Mouse (Mus musculus): ENCODE results near the gene Parvb. TPM values are rescaled to one million over a fixed set of nuclear protein-coding genes. Genes with fewer than 3 reads are reported as not detected.

The Parvb gene
- total and polyA plus RNA-seq, 2 experiments from 2014 or later: 6.2 to 9.5 TPM

- ATAC-seq: no peak
- Histone ChIP-seq H3K4me1 (ENCODE audit: insufficient read depth, low read length) (no peaks in the 10 kb centered on the region), H3K27me3 (ENCODE audit: insufficient read depth, low read length) (no peaks in the 10 kb centered on the region), H3K9ac (replicated peaks; ENCODE audit: low read length) (no peak overlapping the region), H3K4me3 (ENCODE audit: low read length) (no peak overlapping the region), H3K4me2 (ENCODE audit: low read depth, low read length) (no peak overlapping the region), H3K9me3 (ENCODE audit: low read length) (no peaks in the 10 kb centered on the region), H3K27ac (no peak overlapping the region), H3K36me3 (ENCODE audit: insufficient read depth, low read length) (no peaks in the 10 kb centered on the region)
- WGBS: 72% methylated on average over 12 of the region's 12 CpGs
- DNase-seq (ENCODE audit: low spot score): no peak
- TF ChIP-seq CTCF (IDR thresholded peaks at IDR 0.05; ENCODE audit: low read depth): no peak
Measured at GRCm38 (mm10) chr15:84336281-84336817, 104.5 kb downstream of the Parvb start.

GRCm38 (mm10) chr15:84337599-84337998 lies 105.8 kb downstream of the Parvb start:
- Histone ChIP-seq H3K4me1 (ENCODE audit: insufficient read depth, low read length) (no peaks in the 10 kb centered on the region), H3K27ac (no peak overlapping the region), H3K27me3 (ENCODE audit: insufficient read depth, low read length) (no peaks in the 10 kb centered on the region), H3K4me3 (ENCODE audit: low read length) (no peak overlapping the region), H3K36me3 (ENCODE audit: insufficient read depth, low read length) (no peaks in the 10 kb centered on the region), H3K9ac (replicated peaks; ENCODE audit: low read length) (no peak overlapping the region), H3K4me2 (ENCODE audit: low read depth, low read length) (no peak overlapping the region), H3K9me3 (ENCODE audit: low read length) (no peaks in the 10 kb centered on the region)
- ATAC-seq (no peak), DNase-seq (ENCODE audit: low spot score) (no peak)
- WGBS: 55% methylated on average over 5 of the region's 5 CpGs
- no peak for TF ChIP-seq CTCF (IDR thresholded peaks at IDR 0.05; ENCODE audit: low read depth)

GRCm38 (mm10) chr15:84340926-84341325 lies 109.1 kb downstream of the Parvb start:
- Histone ChIP-seq H3K4me3 (ENCODE audit: low read length) (no peak overlapping the region), H3K4me2 (ENCODE audit: low read depth, low read length) (no peak overlapping the region), H3K27me3 (ENCODE audit: insufficient read depth, low read length) (no peaks in the 10 kb centered on the region), H3K27ac (no peak overlapping the region), H3K4me1 (ENCODE audit: insufficient read depth, low read length) (no peaks in the 10 kb centered on the region), H3K9ac (replicated peaks; ENCODE audit: low read length) (no peak overlapping the region), H3K36me3 (ENCODE audit: insufficient read depth, low read length) (no peaks in the 10 kb centered on the region), H3K9me3 (ENCODE audit: low read length) (no peaks in the 10 kb centered on the region)
- DNase-seq (ENCODE audit: low spot score) (no peak), ATAC-seq (no peak)
- 56% methylated on average over 2 of the region's 2 CpGs for WGBS
- no peak for TF ChIP-seq CTCF (IDR thresholded peaks at IDR 0.05; ENCODE audit: low read depth)

- H3K27ac ChIP-seq: no peak overlapping the region
- H3K36me3 ChIP-seq (ENCODE audit: insufficient read depth, low read length): no peaks in the 10 kb centered on the region
- ATAC-seq: no peak
- H3K4me2 ChIP-seq (ENCODE audit: low read depth, low read length): no peak overlapping the region
- DNase-seq (ENCODE audit: low spot score): no peak
- WGBS: 95% methylated on average over 4 of the region's 4 CpGs
- no peak overlapping the region for H3K9ac ChIP-seq (replicated peaks; ENCODE audit: low read length)
- peaks cover 11% of the 10 kb centered on the region for H3K4me1 ChIP-seq (ENCODE audit: insufficient read depth, low read length)
- H3K4me3 ChIP-seq (ENCODE audit: low read length): no peak overlapping the region
- no peaks in the 10 kb centered on the region for H3K27me3 ChIP-seq (ENCODE audit: insufficient read depth, low read length)
- no peaks in the 10 kb centered on the region for H3K9me3 ChIP-seq (ENCODE audit: low read length)
- peak; percentile 45 for TF ChIP-seq CTCF (IDR thresholded peaks at IDR 0.05; ENCODE audit: low read depth)
Measured at GRCm38 (mm10) chr15:84348769-84349168, 116.9 kb downstream of the Parvb start.

- no peak for DNase-seq (ENCODE audit: low spot score)
- WGBS: 43% methylated on average over 14 of the region's 14 CpGs
- Histone ChIP-seq H3K27me3 (ENCODE audit: insufficient read depth, low read length) (no peaks in the 10 kb centered on the region), H3K9ac (replicated peaks; ENCODE audit: low read length) (no peak overlapping the region), H3K36me3 (ENCODE audit: insufficient read depth, low read length) (no peaks in the 10 kb centered on the region), H3K4me3 (ENCODE audit: low read length) (no peak overlapping the region), H3K9me3 (ENCODE audit: low read length) (no peaks in the 10 kb centered on the region), H3K4me2 (ENCODE audit: low read depth, low read length) (no peak overlapping the region), H3K27ac (no peak overlapping the region), H3K4me1 (ENCODE audit: insufficient read depth, low read length) (peaks cover 11% of the 10 kb centered on the region)
- no peak for ATAC-seq
- TF ChIP-seq CTCF (IDR thresholded peaks at IDR 0.05; ENCODE audit: low read depth): no peak
Measured at GRCm38 (mm10) chr15:84349915-84350738, 118.3 kb downstream of the Parvb start.

- no peaks in the 10 kb centered on the region for H3K27me3 ChIP-seq (ENCODE audit: insufficient read depth, low read length)
- no peak for ATAC-seq
- H3K36me3 ChIP-seq (ENCODE audit: insufficient read depth, low read length): no peaks in the 10 kb centered on the region
- 85% methylated on average over 7 of the region's 7 CpGs for WGBS
- H3K4me1 ChIP-seq (ENCODE audit: insufficient read depth, low read length): peaks cover 11% of the 10 kb centered on the region
- H3K9ac ChIP-seq (replicated peaks; ENCODE audit: low read length): no peak overlapping the region
- DNase-seq (ENCODE audit: low spot score): no peak
- no peak overlapping the region for H3K4me3 ChIP-seq (ENCODE audit: low read length)
- no peak overlapping the region for H3K27ac ChIP-seq
- no peak for TF ChIP-seq CTCF (IDR thresholded peaks at IDR 0.05; ENCODE audit: low read depth)
- no peaks in the 10 kb centered on the region for H3K9me3 ChIP-seq (ENCODE audit: low read length)
- no peak overlapping the region for H3K4me2 ChIP-seq (ENCODE audit: low read depth, low read length)
Measured at GRCm38 (mm10) chr15:84351342-84351741, 119.5 kb downstream of the Parvb start.

All from hindbrain, postnatal 0 days (tissue).